ENCODE assay signal across 3 mouse cellular contexts in genomic region chr4:62567696-62568095, GRCm38 (mm10).
"Had no signal": no experiment of that assay in that cellular context is flagged by ENCODE, and none has a peak within 500 bp of the region (broad histone marks: within the 10 kb centered on the region; RNA-seq: fewer than 3 reads in every experiment).

No protein-coding gene starts in this region.

- DNase-seq: kidney, postnatal 36 days; lung, embryonic 14.5 days; lung, postnatal 10 days had no signal
